Mouse (Mus musculus) C2C12 (cell line): Measurements from ENCODE around the gene Trem3. TPM values are rescaled to one million over a fixed set of nuclear protein-coding genes. Genes with fewer than 3 reads are reported as not detected.

ENCODE experiments used
- H3K27me3 ChIP-seq: one replicate; pipeline ENCODE4 v1.6.1; 2011; ENCODE audit not compliant: control insufficient read depth, insufficient read depth, insufficient read length
- H3K36me3 ChIP-seq: one replicate; pipeline ENCODE4 v1.6.1; 2011; ENCODE audit not compliant: control insufficient read depth, insufficient read depth
- H3K4me3 ChIP-seq: one replicate; pipeline ENCODE4 v1.5.1; 2011; ENCODE audit warnings: mild to moderate bottlenecking, control low read depth; ENCODE audit not compliant: poor library complexity, insufficient read depth, severe bottlenecking
- H3K79me2 ChIP-seq: one replicate; pipeline ENCODE4 v1.6.1; 2011; ENCODE audit not compliant: control insufficient read depth, insufficient read depth
- H3K79me3 ChIP-seq: one replicate; pipeline ENCODE4 v1.6.1; 2011; ENCODE audit warnings: low read depth, control low read depth
- H3ac ChIP-seq: one replicate; pipeline ENCODE3; 2011; ENCODE audit warnings: low read depth; ENCODE audit not compliant: control insufficient read depth, insufficient read length
- CEBPB ChIP-seq: IDR thresholded peaks from one replicate; pipeline ENCODE4 v1.6.1; 2011; ENCODE audit warnings: low read depth, mild to moderate bottlenecking, control low read depth, moderate library complexity
- CTCF ChIP-seq: IDR thresholded peaks from one replicate; pipeline ENCODE4 v1.5.1; 2011; ENCODE audit not compliant: control insufficient read depth, insufficient read depth, insufficient read length
- FOSL1 ChIP-seq: IDR thresholded peaks from one replicate; pipeline ENCODE4 v1.8.0; 2011; ENCODE audit warnings: mild to moderate bottlenecking, low read length; ENCODE audit not compliant: poor library complexity, insufficient read depth, severe bottlenecking
- MAX ChIP-seq: IDR thresholded peaks from one replicate; pipeline ENCODE4 v1.6.1; 2011; ENCODE audit warnings: mild to moderate bottlenecking, control low read depth
- MYOD1 ChIP-seq: IDR thresholded peaks from one replicate; pipeline ENCODE4 v1.6.1; 2011; ENCODE audit warnings: low read depth; ENCODE audit not compliant: control insufficient read depth, insufficient read length
- MYOG ChIP-seq: IDR thresholded peaks from one replicate; pipeline ENCODE4 v1.6.1; 2011; ENCODE audit not compliant: control insufficient read depth, insufficient read length; ENCODE audit errors: extremely low read depth
- USF1 ChIP-seq: IDR thresholded peaks from one replicate; pipeline ENCODE4 v1.6.1; 2011; ENCODE audit warnings: low read depth, mild to moderate bottlenecking, control low read depth, moderate library complexity
- polyA plus RNA-seq: library from polyadenylated mRNA; unstranded; fragments of >200 nt; fragmentation: generic; extraction: Trizol; gene quantifications from one replicate; pipeline ENCODE4 v1.2.1, GENCODE M21; 2012; ENCODE audit warnings: missing spikeins

Gene Trem3
- polyA plus RNA-seq, 1 experiment, result not detected

DNA sequence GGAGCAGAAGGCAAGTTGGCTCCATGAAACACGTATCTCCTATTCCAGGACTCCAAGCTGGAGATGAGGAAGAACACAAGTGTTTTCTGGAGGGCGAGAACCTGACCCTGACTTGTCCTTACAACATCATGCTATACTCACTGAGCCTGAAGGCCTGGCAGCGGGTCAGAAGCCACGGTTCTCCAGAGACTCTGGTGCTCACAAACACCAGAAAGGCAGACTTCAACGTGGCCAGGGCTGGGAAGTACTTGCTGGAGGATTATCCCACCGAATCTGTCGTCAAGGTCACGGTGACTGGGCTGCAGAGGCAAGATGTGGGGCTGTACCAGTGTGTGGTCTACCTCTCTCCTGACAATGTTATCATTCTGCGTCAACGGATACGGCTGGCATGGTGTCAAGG lies 1.9 kb downstream of the Trem3 start:
- H3ac ChIP-seq, result no peak overlapping the region
- H3K79me3 ChIP-seq, result no peaks in the 10 kb centered on the region
- H3K4me3 ChIP-seq, result no peak overlapping the region
- no peaks in the 10 kb centered on the region for H3K27me3 ChIP-seq
- TF ChIP-seq CEBPB (no peak), USF1 (no peak), MYOD1 (no peak), FOSL1 (no peak), MAX (no peak), CTCF (no peak), MYOG (no peak)
- no peaks in the 10 kb centered on the region for H3K79me2 ChIP-seq
- H3K36me3 ChIP-seq, result no peaks in the 10 kb centered on the region

DNA sequence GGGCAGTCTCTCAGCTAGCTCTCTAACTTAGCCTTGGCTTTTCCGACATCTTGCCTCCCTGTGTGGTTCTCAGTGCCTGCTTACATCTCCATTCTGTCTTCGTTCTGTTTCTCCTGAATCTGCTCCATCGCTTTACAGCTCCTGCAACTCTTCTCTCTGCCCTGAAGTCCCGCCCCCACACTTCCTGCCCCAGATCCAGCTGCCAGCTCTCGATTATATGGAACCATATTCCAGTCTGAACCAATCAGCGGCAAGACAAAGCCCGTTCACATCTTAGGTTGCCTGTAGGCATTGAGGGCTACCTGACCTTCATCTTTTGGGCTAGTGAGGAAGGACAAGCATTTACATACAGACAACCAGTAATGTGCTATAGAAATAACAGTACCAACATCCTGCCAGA lies 3.1 kb downstream of the Trem3 start:
- TF ChIP-seq MYOD1 (no peak), FOSL1 (no peak), CEBPB (no peak), USF1 (no peak), CTCF (no peak), MAX (no peak), MYOG (no peak)
- H3K27me3 ChIP-seq, result no peaks in the 10 kb centered on the region
- H3K4me3 ChIP-seq, result no peak overlapping the region
- no peaks in the 10 kb centered on the region for H3K79me2 ChIP-seq
- H3K36me3 ChIP-seq, result no peaks in the 10 kb centered on the region
- H3ac ChIP-seq, result no peak overlapping the region
- no peaks in the 10 kb centered on the region for H3K79me3 ChIP-seq

DNA sequence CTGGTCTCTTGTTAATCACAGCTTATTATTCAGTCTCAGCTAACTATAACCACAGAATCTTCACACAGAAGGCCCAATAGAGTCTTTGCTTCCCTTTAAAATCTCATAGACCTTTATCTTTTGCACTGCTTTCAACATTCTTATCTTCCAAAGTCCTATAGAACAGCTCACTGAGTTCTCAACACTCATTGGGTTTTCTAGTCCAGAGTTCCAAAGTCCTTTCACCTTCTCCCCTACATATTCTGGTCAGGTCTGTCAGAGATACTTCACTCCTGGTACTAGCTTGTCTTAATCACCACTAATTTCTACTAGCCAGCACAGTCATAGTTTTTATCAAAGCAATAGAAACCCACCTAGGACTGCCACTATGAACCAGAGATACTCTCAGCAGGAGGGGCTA lies 9.0 kb downstream of the Trem3 start:
- TF ChIP-seq FOSL1 (no peak), CEBPB (no peak), USF1 (no peak)
- Histone ChIP-seq H3K4me3 (no peak overlapping the region), H3K36me3 (no peaks in the 10 kb centered on the region), H3K79me3 (no peaks in the 10 kb centered on the region), H3ac (no peak overlapping the region), H3K79me2 (no peaks in the 10 kb centered on the region), H3K27me3 (no peaks in the 10 kb centered on the region)

DNA sequence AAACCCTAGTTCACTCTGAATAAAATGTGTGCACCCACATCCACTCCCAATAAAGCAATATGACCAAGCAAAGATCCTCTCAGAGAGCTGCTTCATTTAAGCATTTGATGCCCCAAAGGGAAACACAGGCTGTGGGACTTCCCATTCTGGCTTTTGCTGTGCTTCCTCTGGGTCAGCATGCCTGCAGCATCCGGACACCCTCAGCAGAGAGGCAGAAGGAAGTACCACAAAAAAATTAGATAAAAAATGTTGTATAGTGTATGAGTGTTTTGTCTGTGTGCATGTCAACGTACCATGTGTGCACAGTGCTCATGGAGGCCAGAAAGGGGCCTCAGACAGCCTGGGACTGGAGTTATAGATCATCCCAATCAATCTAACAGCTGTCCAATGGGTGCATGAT lies 14.3 kb downstream of the Trem3 start:
- no peaks in the 10 kb centered on the region for H3K79me3 ChIP-seq
- H3ac ChIP-seq, result no peak overlapping the region
- no peaks in the 10 kb centered on the region for H3K27me3 ChIP-seq
- H3K36me3 ChIP-seq, result no peaks in the 10 kb centered on the region
- H3K4me3 ChIP-seq, result no peak overlapping the region
- no peaks in the 10 kb centered on the region for H3K79me2 ChIP-seq
- no peak for TF ChIP-seq MYOG
- no peak for TF ChIP-seq MYOD1
- no peak for TF ChIP-seq FOSL1
- no peak for TF ChIP-seq MAX
- no peak for TF ChIP-seq USF1
- TF ChIP-seq CEBPB, result no peak

DNA sequence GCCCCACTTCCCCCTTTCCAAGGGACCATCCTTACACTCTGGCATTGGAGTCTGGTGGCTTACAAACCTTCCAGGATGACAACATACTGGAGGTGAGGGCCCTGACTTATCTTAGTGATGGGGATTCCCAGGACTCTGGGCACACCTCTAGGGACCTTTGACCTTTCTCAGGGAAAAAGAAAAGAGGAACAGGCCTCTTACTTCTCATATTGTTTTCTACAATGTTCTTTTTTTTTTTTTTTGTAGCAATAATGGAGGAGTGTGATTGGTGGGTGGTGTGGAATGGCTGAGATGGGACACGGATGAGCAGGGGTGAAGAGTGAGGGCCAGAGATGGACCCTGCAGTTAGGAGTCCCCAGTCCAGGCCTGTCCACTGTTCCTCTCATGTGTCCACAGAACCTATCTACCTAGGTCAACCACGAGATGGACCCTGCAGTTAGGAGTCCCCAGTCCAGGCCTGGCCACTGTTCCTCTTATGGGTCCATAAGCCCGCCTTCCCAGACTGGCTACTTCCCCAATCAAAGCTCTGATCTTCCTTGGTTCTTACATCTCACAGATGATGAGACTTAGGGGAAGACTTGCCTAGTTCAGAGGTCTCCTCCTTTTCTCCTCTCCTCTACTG lies 16.3 kb downstream of the Trem3 start, which contains the start of gene Treml4:
Gene Treml4, plus strand, starts transcription at position 555 of the 622 bp plus-strand sequence.
- Histone ChIP-seq H3K4me3 (no peak within 1 kb of the TSS), H3K27me3 (no peaks in the 10 kb centered on the region), H3K79me2 (no peaks in the 10 kb centered on the region), H3K36me3 (no peaks in the 10 kb centered on the region), H3ac (no peak within 1 kb of the TSS), H3K79me3 (no peaks in the 10 kb centered on the region)
- no peak for TF ChIP-seq CTCF
- TF ChIP-seq MAX, result no peak
- no peak for TF ChIP-seq FOSL1
- no peak for TF ChIP-seq USF1
- TF ChIP-seq MYOD1, result no peak
- no peak for TF ChIP-seq CEBPB
- TF ChIP-seq MYOG, result no peak

DNA sequence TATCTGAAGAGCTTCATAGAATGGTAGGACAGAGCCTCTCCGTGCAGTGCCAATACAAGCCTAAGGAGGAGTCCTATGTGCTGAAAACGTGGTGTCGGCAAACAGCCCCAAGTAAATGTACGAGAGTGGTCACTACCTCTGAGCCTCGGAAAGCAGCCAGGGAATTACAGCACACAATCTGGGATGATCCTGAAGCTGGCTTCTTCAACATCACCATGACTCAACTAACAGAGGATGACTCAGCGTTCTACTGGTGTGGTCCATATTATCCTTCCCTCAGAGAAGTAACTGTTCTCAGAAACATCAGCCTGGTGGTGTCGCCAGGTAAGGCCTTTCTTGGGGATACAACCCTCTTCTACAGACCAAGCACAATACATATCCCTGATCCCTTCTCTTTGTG lies 17.1 kb downstream of the Trem3 start:
- Histone ChIP-seq H3ac (no peak overlapping the region), H3K79me3 (no peaks in the 10 kb centered on the region), H3K79me2 (no peaks in the 10 kb centered on the region), H3K27me3 (no peaks in the 10 kb centered on the region), H3K36me3 (no peaks in the 10 kb centered on the region), H3K4me3 (no peak overlapping the region)
- TF ChIP-seq CEBPB, result no peak
- TF ChIP-seq FOSL1, result no peak
- no peak for TF ChIP-seq MAX
- no peak for TF ChIP-seq CTCF
- TF ChIP-seq MYOG, result no peak
- no peak for TF ChIP-seq USF1
- TF ChIP-seq MYOD1, result no peak
